Mouse (Mus musculus): ENCODE measurements around the gene Shisa9. TPM values are rescaled to one million over a fixed set of nuclear protein-coding genes. Genes with fewer than 3 reads are reported as not detected.

The Shisa9 gene
- polyA plus RNA-seq, 1 experiment from 2014 or later = 0.81 TPM

GRCm38 (mm10) chr16:12234289-12234688 lies 250.4 kb downstream of the Shisa9 start:
- H3K27me3 ChIP-seq (ENCODE audit: control insufficient read depth, insufficient read depth, low read length) = no peaks in the 10 kb centered on the region
- H3K9me3 ChIP-seq (ENCODE audit: control insufficient read depth, low read length) = no peaks in the 10 kb centered on the region
- no peaks in the 10 kb centered on the region for H3K36me3 ChIP-seq (ENCODE audit: control insufficient read depth, insufficient read depth, low read length)
- H3K4me1 ChIP-seq (ENCODE audit: control insufficient read depth, insufficient read depth, low read length) = no peaks in the 10 kb centered on the region
- DNase-seq (ENCODE audit: low spot score) (no peak), ATAC-seq (ENCODE audit: insufficient read depth, low FRiP score, low TSS enrichment) (no peak)
- H3K27ac ChIP-seq (ENCODE audit: low read depth, low read length) = no peak overlapping the region
- no peak overlapping the region for H3K4me3 ChIP-seq (ENCODE audit: low read depth, low read length)
- 70% methylated on average over 2 of the region's 2 CpGs for WGBS
- no peak overlapping the region for H3K4me2 ChIP-seq (ENCODE audit: low read depth)
- no peak overlapping the region for H3K9ac ChIP-seq (ENCODE audit: low read length)

- H3K9ac ChIP-seq (ENCODE audit: low read length) = no peak overlapping the region
- no peak overlapping the region for H3K4me3 ChIP-seq (ENCODE audit: low read depth, low read length)
- no peaks in the 10 kb centered on the region for H3K36me3 ChIP-seq (ENCODE audit: control insufficient read depth, insufficient read depth, low read length)
- no peak overlapping the region for H3K27ac ChIP-seq (ENCODE audit: low read depth, low read length)
- ATAC-seq (ENCODE audit: insufficient read depth, low FRiP score, low TSS enrichment) = no peak
- H3K9me3 ChIP-seq (ENCODE audit: control insufficient read depth, low read length) = no peaks in the 10 kb centered on the region
- no peak for DNase-seq (ENCODE audit: low spot score)
- H3K4me1 ChIP-seq (ENCODE audit: control insufficient read depth, insufficient read depth, low read length) = no peaks in the 10 kb centered on the region
- no peak overlapping the region for H3K4me2 ChIP-seq (ENCODE audit: low read depth)
- H3K27me3 ChIP-seq (ENCODE audit: control insufficient read depth, insufficient read depth, low read length) = no peaks in the 10 kb centered on the region
- WGBS = 72% methylated on average over 4 of the region's 4 CpGs
Observed at GRCm38 (mm10) chr16:12238611-12239010, 254.7 kb downstream of the Shisa9 start.

DNA sequence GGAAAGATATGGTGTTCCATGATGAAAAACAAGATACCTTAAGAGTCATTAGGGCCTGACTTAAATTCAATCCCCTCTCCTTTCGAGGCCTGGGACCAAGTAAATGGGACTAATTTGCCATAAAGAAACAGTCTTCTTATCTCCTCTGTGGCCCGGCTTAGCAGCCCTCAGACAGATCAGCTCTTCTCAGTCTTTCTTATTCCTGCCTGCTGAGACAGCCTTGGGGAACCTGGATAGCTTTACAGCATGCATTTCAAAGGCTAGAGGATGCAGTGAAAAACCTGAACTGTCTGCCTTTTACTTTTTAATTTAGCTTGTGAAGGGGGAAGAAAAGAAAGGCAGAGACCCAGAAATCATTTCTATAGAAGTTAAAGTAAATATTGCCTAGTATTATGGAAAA lies 275.4 kb downstream of the Shisa9 start:
- ATAC-seq (ENCODE audit: insufficient read depth, low FRiP score, low TSS enrichment) = no peak
- Histone ChIP-seq H3K4me1 (ENCODE audit: control insufficient read depth, insufficient read depth, low read length) (no peaks in the 10 kb centered on the region), H3K27me3 (ENCODE audit: control insufficient read depth, insufficient read depth, low read length) (no peaks in the 10 kb centered on the region), H3K9me3 (ENCODE audit: control insufficient read depth, low read length) (no peaks in the 10 kb centered on the region), H3K9ac (ENCODE audit: low read length) (no peak overlapping the region), H3K36me3 (ENCODE audit: control insufficient read depth, insufficient read depth, low read length) (no peaks in the 10 kb centered on the region), H3K27ac (ENCODE audit: low read depth, low read length) (no peak overlapping the region), H3K4me2 (ENCODE audit: low read depth) (no peak overlapping the region), H3K4me3 (ENCODE audit: low read depth, low read length) (no peak overlapping the region)
- 8% methylated on average over 2 of the region's 2 CpGs for WGBS
- DNase-seq (ENCODE audit: low spot score) = no peak

GRCm38 (mm10) chr16:12265828-12266227 lies 281.9 kb downstream of the Shisa9 start:
- Histone ChIP-seq H3K27ac (ENCODE audit: low read depth, low read length) (no peak overlapping the region), H3K9me3 (ENCODE audit: control insufficient read depth, low read length) (no peaks in the 10 kb centered on the region), H3K9ac (ENCODE audit: low read length) (no peak overlapping the region), H3K36me3 (ENCODE audit: control insufficient read depth, insufficient read depth, low read length) (no peaks in the 10 kb centered on the region), H3K27me3 (ENCODE audit: control insufficient read depth, insufficient read depth, low read length) (no peaks in the 10 kb centered on the region), H3K4me2 (ENCODE audit: low read depth) (no peak overlapping the region), H3K4me1 (ENCODE audit: control insufficient read depth, insufficient read depth, low read length) (no peaks in the 10 kb centered on the region), H3K4me3 (ENCODE audit: low read depth, low read length) (no peak overlapping the region)
- no peak for DNase-seq (ENCODE audit: low spot score)
- 94% methylated on average over 2 of the region's 2 CpGs for WGBS
- ATAC-seq (ENCODE audit: insufficient read depth, low FRiP score, low TSS enrichment) = no peak

- Histone ChIP-seq H3K36me3 (ENCODE audit: control insufficient read depth, insufficient read depth, low read length) (no peaks in the 10 kb centered on the region), H3K9ac (ENCODE audit: low read length) (no peak overlapping the region), H3K4me3 (ENCODE audit: low read depth, low read length) (no peak overlapping the region), H3K9me3 (ENCODE audit: control insufficient read depth, low read length) (no peaks in the 10 kb centered on the region), H3K4me1 (ENCODE audit: control insufficient read depth, insufficient read depth, low read length) (no peaks in the 10 kb centered on the region), H3K27me3 (ENCODE audit: control insufficient read depth, insufficient read depth, low read length) (no peaks in the 10 kb centered on the region), H3K27ac (ENCODE audit: low read depth, low read length) (no peak overlapping the region), H3K4me2 (ENCODE audit: low read depth) (no peak overlapping the region)
- ATAC-seq (ENCODE audit: insufficient read depth, low FRiP score, low TSS enrichment) (no peak), DNase-seq (ENCODE audit: low spot score) (no peak)
- 76% methylated on average over 5 of the region's 5 CpGs for WGBS
Observed at GRCm38 (mm10) chr16:12300523-12300922, 316.6 kb downstream of the Shisa9 start.

DNA sequence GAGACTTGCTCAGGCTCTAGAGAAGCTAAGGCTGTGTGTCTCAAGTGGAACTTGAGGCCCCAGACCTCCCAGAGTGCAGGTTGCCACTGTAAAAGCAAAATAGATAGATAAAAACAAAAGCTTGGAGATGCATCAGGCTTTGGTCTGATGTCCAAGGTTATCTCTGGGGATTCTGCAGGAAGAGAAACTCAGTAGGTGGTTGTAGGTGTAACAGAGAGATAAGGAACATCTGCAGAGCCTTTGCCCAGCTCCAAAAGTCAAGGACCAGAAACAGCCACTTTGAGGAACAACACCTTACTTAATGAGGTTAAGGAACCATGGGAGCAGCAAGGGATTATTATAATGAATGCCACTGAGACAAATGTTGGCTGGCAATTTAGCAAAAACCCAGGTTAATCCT lies 319.5 kb downstream of the Shisa9 start:
- Histone ChIP-seq H3K27me3 (ENCODE audit: control insufficient read depth, insufficient read depth, low read length) (no peaks in the 10 kb centered on the region), H3K4me3 (ENCODE audit: low read depth, low read length) (no peak overlapping the region), H3K4me2 (ENCODE audit: low read depth) (no peak overlapping the region), H3K36me3 (ENCODE audit: control insufficient read depth, insufficient read depth, low read length) (no peaks in the 10 kb centered on the region), H3K9ac (ENCODE audit: low read length) (no peak overlapping the region), H3K27ac (ENCODE audit: low read depth, low read length) (no peak overlapping the region), H3K4me1 (ENCODE audit: control insufficient read depth, insufficient read depth, low read length) (no peaks in the 10 kb centered on the region), H3K9me3 (ENCODE audit: control insufficient read depth, low read length) (no peaks in the 10 kb centered on the region)
- ATAC-seq (ENCODE audit: insufficient read depth, low FRiP score, low TSS enrichment) (no peak), DNase-seq (ENCODE audit: low spot score) (no peak)

DNA sequence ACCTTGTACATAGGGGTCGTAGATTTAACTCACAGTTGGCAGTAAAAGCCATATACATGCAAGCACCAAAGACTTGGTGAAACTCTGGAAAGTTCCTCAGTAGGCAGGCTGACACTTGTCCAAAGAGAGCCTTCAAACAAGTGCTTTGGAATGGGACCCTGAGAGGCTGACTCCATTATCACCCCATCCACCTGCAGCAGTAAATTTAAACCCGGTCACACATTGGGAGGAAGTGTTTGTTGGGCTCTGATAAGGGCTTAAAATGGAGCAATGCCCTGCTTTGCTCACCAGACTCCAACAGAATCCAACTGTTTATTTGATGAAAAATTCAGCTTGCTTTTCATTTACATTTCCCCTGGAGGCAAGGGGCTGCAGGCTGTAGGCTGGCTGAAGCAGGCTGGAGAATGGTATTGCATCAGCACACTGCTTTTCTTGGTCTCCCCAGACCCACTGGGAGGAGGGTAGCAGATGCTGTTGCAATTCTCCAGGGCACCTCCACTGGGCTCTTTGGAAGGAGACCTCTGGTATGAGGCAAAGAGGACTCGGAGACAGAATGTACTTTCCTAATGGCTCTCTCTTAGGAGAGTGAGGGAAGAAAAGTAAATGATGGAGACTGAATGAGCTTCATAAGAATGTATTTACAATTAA lies 323.5 kb downstream of the Shisa9 start:
- no peak for DNase-seq (ENCODE audit: low spot score)
- Histone ChIP-seq H3K27me3 (ENCODE audit: control insufficient read depth, insufficient read depth, low read length) (no peaks in the 10 kb centered on the region), H3K4me1 (ENCODE audit: control insufficient read depth, insufficient read depth, low read length) (no peaks in the 10 kb centered on the region), H3K9me3 (ENCODE audit: control insufficient read depth, low read length) (no peaks in the 10 kb centered on the region), H3K27ac (ENCODE audit: low read depth, low read length) (no peak overlapping the region), H3K36me3 (ENCODE audit: control insufficient read depth, insufficient read depth, low read length) (no peaks in the 10 kb centered on the region), H3K9ac (ENCODE audit: low read length) (no peak overlapping the region), H3K4me3 (ENCODE audit: low read depth, low read length) (no peak overlapping the region), H3K4me2 (ENCODE audit: low read depth) (no peak overlapping the region)
- WGBS = 80% methylated on average over 3 of the region's 3 CpGs
- no peak for ATAC-seq (ENCODE audit: insufficient read depth, low FRiP score, low TSS enrichment)

- Histone ChIP-seq H3K9me3 (ENCODE audit: control insufficient read depth, low read length) (no peaks in the 10 kb centered on the region), H3K27me3 (ENCODE audit: control insufficient read depth, insufficient read depth, low read length) (no peaks in the 10 kb centered on the region), H3K4me3 (ENCODE audit: low read depth, low read length) (no peak overlapping the region), H3K9ac (ENCODE audit: low read length) (no peak overlapping the region), H3K4me1 (ENCODE audit: control insufficient read depth, insufficient read depth, low read length) (no peaks in the 10 kb centered on the region), H3K27ac (ENCODE audit: low read depth, low read length) (no peak overlapping the region), H3K4me2 (ENCODE audit: low read depth) (no peak overlapping the region), H3K36me3 (ENCODE audit: control insufficient read depth, insufficient read depth, low read length) (no peaks in the 10 kb centered on the region)
- ATAC-seq (ENCODE audit: insufficient read depth, low FRiP score, low TSS enrichment) = no peak
- no peak for DNase-seq (ENCODE audit: low spot score)
Observed at GRCm38 (mm10) chr16:12309826-12310225, 325.9 kb downstream of the Shisa9 start.

- Histone ChIP-seq H3K4me1 (ENCODE audit: control insufficient read depth, insufficient read depth, low read length) (no peaks in the 10 kb centered on the region), H3K9ac (ENCODE audit: low read length) (no peak overlapping the region), H3K4me3 (ENCODE audit: low read depth, low read length) (no peak overlapping the region), H3K4me2 (ENCODE audit: low read depth) (no peak overlapping the region), H3K27me3 (ENCODE audit: control insufficient read depth, insufficient read depth, low read length) (no peaks in the 10 kb centered on the region), H3K27ac (ENCODE audit: low read depth, low read length) (no peak overlapping the region), H3K36me3 (ENCODE audit: control insufficient read depth, insufficient read depth, low read length) (no peaks in the 10 kb centered on the region), H3K9me3 (ENCODE audit: control insufficient read depth, low read length) (no peaks in the 10 kb centered on the region)
- ATAC-seq (ENCODE audit: insufficient read depth, low FRiP score, low TSS enrichment) (no peak), DNase-seq (ENCODE audit: low spot score) (no peak)
Observed at GRCm38 (mm10) chr16:12315627-12316026, 331.7 kb downstream of the Shisa9 start.

Data from neural tube, embryonic 11.5 days (tissue).